Mouse (Mus musculus) CH12.LX (cell line): Measurements from ENCODE around the gene Arhgap35.

Source experiments
- BHLHE40 ChIP-seq: IDR thresholded peaks from 2 replicates; pipeline ENCODE4 v1.6.1; 2011; ENCODE audit warnings: mild to moderate bottlenecking, low read depth, low read length, improper control_type of control experiment
- CTCF ChIP-seq, 2 experiments: IDR thresholded peaks in 1 of 2; conservative IDR thresholded peaks in 1 of 2; 2 replicates each; pipeline ENCODE4 v1.5.1; 2011 to 2012; ENCODE audit warnings: low read depth in 2 of 2, low read length in 2 of 2, improper control_type of control experiment in 1 of 2, inconsistent platforms in 1 of 2, mild to moderate bottlenecking in 1 of 2, moderate library complexity in 1 of 2
- E2F4 ChIP-seq: IDR thresholded peaks from 2 replicates; pipeline ENCODE4 v1.6.1; 2011; ENCODE audit warnings: low read depth, low read length, improper control_type of control experiment; ENCODE audit not compliant: insufficient replicate concordance
- ELF1 ChIP-seq: IDR thresholded peaks from 2 replicates; pipeline ENCODE4 v1.6.1; 2014; ENCODE audit warnings: low read depth, mild to moderate bottlenecking, inconsistent platforms, low read length, improper control_type of control experiment
- EP300 ChIP-seq: IDR thresholded peaks from 2 replicates; pipeline ENCODE4 v1.6.1; 2011; ENCODE audit warnings: low read length, improper control_type of control experiment
- ETS1 ChIP-seq: conservative IDR thresholded peaks from 2 replicates; pipeline ENCODE4 v1.6.1; 2012; ENCODE audit warnings: low read depth, mild to moderate bottlenecking, inconsistent platforms, low read length, improper control_type of control experiment, moderate library complexity
- JUND ChIP-seq: conservative IDR thresholded peaks from 2 replicates; pipeline ENCODE4 v1.6.1; 2011; ENCODE audit warnings: low read depth, low read length, improper control_type of control experiment
- KAT2A ChIP-seq: IDR thresholded peaks from 2 replicates; pipeline ENCODE4 v1.6.1; 2012; ENCODE audit warnings: low read length, improper control_type of control experiment, inconsistent platforms; ENCODE audit not compliant: insufficient replicate concordance
- MAX ChIP-seq: IDR thresholded peaks from 2 replicates; pipeline ENCODE4 v1.6.1; 2011; ENCODE audit warnings: low read length, improper control_type of control experiment
- MXI1 ChIP-seq: IDR thresholded peaks from 2 replicates; pipeline ENCODE4 v1.6.1; 2011; ENCODE audit warnings: mild to moderate bottlenecking, low read depth, low read length, improper control_type of control experiment
- POLR2A ChIP-seq: IDR thresholded peaks from 2 replicates; pipeline ENCODE4 v1.6.1; 2011; ENCODE audit warnings: low read depth, mild to moderate bottlenecking, improper control_type of control experiment, low read length
- RCOR1 ChIP-seq: conservative IDR thresholded peaks from 2 replicates; pipeline ENCODE4 v1.6.1; 2012; ENCODE audit warnings: low read depth, mild to moderate bottlenecking, inconsistent platforms, low read length, improper control_type of control experiment
- USF2 ChIP-seq: conservative IDR thresholded peaks from 2 replicates; pipeline ENCODE4 v1.6.1; 2011; ENCODE audit warnings: low read depth, low read length, improper control_type of control experiment
- ZMIZ1 ChIP-seq: IDR thresholded peaks from 2 replicates; pipeline ENCODE4 v1.6.1; 2012; ENCODE audit warnings: low read depth, mild to moderate bottlenecking, inconsistent platforms, low read length, improper control_type of control experiment

- no peak for TF ChIP-seq POLR2A
- TF ChIP-seq CTCF (conservative IDR thresholded peaks at IDR 0.05 in 1 of 2, IDR thresholded peaks at IDR 0.05 in 1 of 2; ENCODE audit: low read depth in 2 of 2, low read length in 2 of 2) = no peak
- TF ChIP-seq BHLHE40 = no peak
- no peak for TF ChIP-seq E2F4
- no peak for TF ChIP-seq RCOR1
- TF ChIP-seq KAT2A = no peak
- no peak for TF ChIP-seq MAX
- no peak for TF ChIP-seq ELF1
- TF ChIP-seq USF2 = no peak
- TF ChIP-seq EP300 = no peak
- no peak for TF ChIP-seq JUND
- no peak for TF ChIP-seq MXI1
- TF ChIP-seq ZMIZ1 = no peak
- TF ChIP-seq ETS1 = no peak
Measured at GRCm38 (mm10) chr7:16492211-16492610, 122.6 kb downstream of the Arhgap35 start.
